Mouse (Mus musculus) ES-E14 (cell line): ENCODE measurements around the gene Xbp1.

Experiments used
- CHD2 ChIP-seq: IDR thresholded peaks from 2 replicates; pipeline ENCODE4 v1.6.1; 2014; ENCODE audit warnings: mild to moderate bottlenecking, low read depth, low read length, inconsistent platforms
- HCFC1 ChIP-seq: IDR thresholded peaks from 2 replicates; pipeline ENCODE4 v1.6.1; 2012; ENCODE audit warnings: low read length, inconsistent platforms, borderline replicate concordance; ENCODE audit not compliant: insufficient read depth
- ZC3H11A ChIP-seq: IDR thresholded peaks from 2 replicates; pipeline ENCODE4 v1.6.1; 2012; ENCODE audit warnings: low read depth, mild to moderate bottlenecking, inconsistent platforms, low read length, borderline replicate concordance
- ZNF384 ChIP-seq: IDR thresholded peaks from 2 replicates; pipeline ENCODE4 v1.6.1; 2012; ENCODE audit warnings: low read depth, low read length, inconsistent platforms

- TF ChIP-seq HCFC1 (no peak), ZC3H11A (no peak), CHD2 (no peak), ZNF384 (no peak)
These were observed 2.4 kb downstream of the Xbp1 start for GRCm38 (mm10) chr11:5522798-5523415.
